30 mouse cellular contexts compared by ENCODE assay signal in genomic region chr13:4573871-4574270, GRCm38 (mm10). TPM values are rescaled to one million over a fixed set of nuclear protein-coding genes. Genes with fewer than 3 reads are reported as not detected.
"Had no signal": no experiment of that assay in that cellular context is flagged by ENCODE, and none has a peak within 500 bp of the region (broad histone marks: within the 10 kb centered on the region; RNA-seq: fewer than 3 reads in every experiment).

Gene Akr1c21 (plus strand): TSS chr13:4574075.

- H3K4me3 ChIP-seq: heart, adult 2 months; heart, embryonic 13.5 days; heart, embryonic 15.5 days; hindbrain, embryonic 13.5 days; hindbrain, embryonic 15.5 days; limb, embryonic 10.5 days; limb, embryonic 12.5 days; liver, embryonic 13.5 days; liver, embryonic 15.5 days had no signal

- DNase-seq: gastrocnemius, postnatal 14 days; gastrocnemius, postnatal 36 days; heart, adult 11 months; heart, adult 2 months; heart, postnatal 14 days; heart, postnatal 36 days; kidney, adult 11 months; kidney, postnatal 10 days; layer of hippocampus, adult 9-11 months; layer of hippocampus, postnatal 36 days; liver; liver, embryonic 13.5 days; liver, postnatal 0 days had no signal

- H3K36me3 ChIP-seq: heart, embryonic 13.5 days; heart, embryonic 15.5 days; hindbrain, embryonic 13.5 days; hindbrain, embryonic 15.5 days; limb, embryonic 10.5 days; limb, embryonic 12.5 days; liver, embryonic 13.5 days; liver, embryonic 15.5 days had no signal

- H3K9ac ChIP-seq: heart, embryonic 13.5 days; heart, embryonic 15.5 days; hindbrain, embryonic 13.5 days; hindbrain, embryonic 15.5 days; limb, embryonic 12.5 days; liver, embryonic 13.5 days; liver, embryonic 15.5 days; liver, postnatal 0 days had no signal

- H3K27ac ChIP-seq: heart, adult 2 months; heart, embryonic 13.5 days; heart, embryonic 15.5 days; hindbrain, embryonic 13.5 days; hindbrain, embryonic 15.5 days; hindbrain, postnatal 0 days; limb, embryonic 10.5 days; limb, embryonic 12.5 days; liver, embryonic 13.5 days; liver, embryonic 15.5 days had no signal

- H3K4me2 ChIP-seq: heart, embryonic 11.5 days; heart, embryonic 13.5 days; heart, embryonic 15.5 days; hindbrain, embryonic 13.5 days; hindbrain, embryonic 15.5 days; limb, embryonic 12.5 days; liver, embryonic 11.5 days; liver, embryonic 13.5 days; liver, embryonic 15.5 days had no signal

- ATAC-seq: hindbrain, postnatal 0 days; intestine, embryonic 16.5 days; liver, postnatal 0 days had no signal

- H3K9me3 ChIP-seq: heart, embryonic 13.5 days; heart, embryonic 15.5 days; hindbrain, embryonic 13.5 days; hindbrain, embryonic 15.5 days; limb, embryonic 10.5 days; limb, embryonic 12.5 days; liver, embryonic 13.5 days; liver, embryonic 15.5 days had no signal

- H3K4me1 ChIP-seq: heart, embryonic 13.5 days; heart, embryonic 15.5 days; hindbrain, embryonic 13.5 days; hindbrain, embryonic 15.5 days; limb, embryonic 10.5 days; limb, embryonic 12.5 days; liver, embryonic 13.5 days; liver, embryonic 15.5 days had no signal

- H3K27me3 ChIP-seq: heart, embryonic 13.5 days; heart, embryonic 15.5 days; hindbrain, embryonic 13.5 days; hindbrain, embryonic 15.5 days; limb, embryonic 12.5 days; liver, embryonic 13.5 days; liver, embryonic 15.5 days had no signal

RNA-seq across cellular contexts. Expression of gene Akr1c21, which starts in this region (rescaled TPM):
- polyA plus RNA-seq: gonadal fat pad, adult 2 months; heart, adult 2 months; heart, embryonic 11.5 days; heart, embryonic 13.5 days; heart, embryonic 15.5 days; heart, postnatal 0 days; hindbrain, embryonic 11.5 days; hindbrain, embryonic 13.5 days; hindbrain, embryonic 15.5 days; hindbrain, postnatal 0 days; intestine, embryonic 14.5 days; intestine, embryonic 16.5 days; large intestine, adult 2 months; limb, embryonic 10.5 days; limb, embryonic 12.5 days; limb, embryonic 14.5 days; liver, embryonic 11.5 days; liver, postnatal 0 days had no signal
